Mouse (Mus musculus): Measurements from ENCODE around the gene Styx.

Styx gene

DNA sequence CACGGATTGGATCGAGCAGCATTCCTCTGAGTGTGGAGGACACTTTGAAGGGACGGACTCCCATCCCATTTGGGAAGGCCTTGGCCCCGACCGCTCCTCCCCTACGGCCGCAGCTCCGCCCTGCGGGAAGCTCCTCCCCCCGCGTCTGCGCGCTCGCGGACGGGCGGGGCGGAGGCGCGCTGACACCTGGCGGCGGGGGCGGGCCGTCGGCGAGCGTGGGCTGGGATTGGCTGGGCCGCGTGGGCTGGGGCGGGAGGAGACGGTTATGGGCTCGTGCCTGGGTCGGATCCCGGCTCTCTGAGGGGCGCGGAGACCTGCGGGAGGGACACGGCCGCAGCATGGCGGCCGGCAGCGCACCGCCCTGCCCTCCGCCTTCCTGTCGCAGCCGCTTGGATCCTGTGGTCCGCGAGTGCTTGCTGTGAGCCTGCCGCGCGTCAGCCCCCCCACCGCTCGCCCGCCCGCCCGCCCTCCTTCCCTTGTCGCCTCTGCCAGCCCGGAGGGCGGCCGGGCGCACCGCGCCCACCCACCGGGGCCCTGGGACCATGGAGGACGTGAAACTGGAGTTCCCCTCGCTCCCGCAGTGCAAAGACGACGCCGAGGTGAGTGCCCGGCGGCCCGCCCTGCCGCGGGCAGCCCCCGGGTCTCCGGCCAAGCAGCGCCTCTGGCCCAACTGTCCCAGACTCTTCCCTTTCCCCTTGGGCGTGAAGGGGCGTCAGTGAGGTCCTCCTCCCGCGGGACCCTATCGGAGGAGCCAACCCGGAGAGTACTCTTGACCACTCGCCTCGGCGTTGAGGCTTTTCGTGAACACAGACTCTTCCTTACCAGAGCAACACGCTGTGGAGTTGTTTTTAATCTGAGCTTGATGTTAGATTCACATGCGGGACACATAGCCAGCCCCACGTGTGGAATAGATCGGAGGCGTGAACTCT is at the start of gene Styx:
Gene Styx (plus strand): TSS at position 163 of the 929 bp plus-strand sequence.
- peak; percentile 98 for DNase-seq (ENCODE audit: extremely low spot score)

DNA sequence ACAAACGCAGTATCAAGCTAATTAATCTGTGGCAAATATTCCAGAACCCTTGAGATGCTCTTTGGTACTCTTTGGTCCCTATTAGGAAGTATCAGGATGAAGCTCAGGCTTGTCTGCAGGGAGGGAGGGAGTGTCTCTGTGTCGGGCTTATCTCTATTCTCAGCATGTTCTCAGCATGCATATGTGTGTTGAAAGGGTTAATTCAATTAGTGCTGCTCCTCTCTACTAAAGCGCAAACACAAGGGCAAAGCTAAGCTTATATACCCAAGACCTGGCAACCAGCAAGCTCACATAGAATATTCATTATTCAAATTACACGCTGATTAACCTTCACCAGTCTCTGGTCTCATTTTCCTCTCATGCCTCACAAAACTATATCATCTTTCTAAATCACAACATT is 47.0 kb upstream of the Styx start:
- DNase-seq (ENCODE audit: extremely low spot score): no peak

- DNase-seq (ENCODE audit: extremely low spot score): no peak
Observed at GRCm38 (mm10) chr14:45304389-45304788, 46.5 kb upstream of the Styx start.

DNA sequence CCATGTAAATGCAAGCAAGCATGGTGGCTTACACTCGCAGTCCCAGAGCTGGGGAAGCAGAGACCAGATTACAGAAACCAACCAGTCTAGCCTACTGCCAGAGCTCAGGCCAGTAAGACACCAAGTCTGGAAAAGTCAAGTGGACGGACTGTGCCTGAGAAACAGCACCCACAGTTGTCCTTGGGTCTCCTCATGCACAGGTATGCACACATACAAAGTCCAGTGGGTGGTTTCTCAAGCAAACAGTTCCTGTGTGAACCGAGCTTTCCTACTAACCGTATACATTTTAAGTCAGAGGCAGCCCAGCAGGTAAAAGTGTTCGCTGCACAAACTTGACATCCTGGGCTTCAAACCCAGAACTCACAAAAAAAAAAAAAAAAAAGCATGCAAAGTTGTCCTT is 45.0 kb upstream of the Styx start:
- DNase-seq (ENCODE audit: extremely low spot score): no peak

DNA sequence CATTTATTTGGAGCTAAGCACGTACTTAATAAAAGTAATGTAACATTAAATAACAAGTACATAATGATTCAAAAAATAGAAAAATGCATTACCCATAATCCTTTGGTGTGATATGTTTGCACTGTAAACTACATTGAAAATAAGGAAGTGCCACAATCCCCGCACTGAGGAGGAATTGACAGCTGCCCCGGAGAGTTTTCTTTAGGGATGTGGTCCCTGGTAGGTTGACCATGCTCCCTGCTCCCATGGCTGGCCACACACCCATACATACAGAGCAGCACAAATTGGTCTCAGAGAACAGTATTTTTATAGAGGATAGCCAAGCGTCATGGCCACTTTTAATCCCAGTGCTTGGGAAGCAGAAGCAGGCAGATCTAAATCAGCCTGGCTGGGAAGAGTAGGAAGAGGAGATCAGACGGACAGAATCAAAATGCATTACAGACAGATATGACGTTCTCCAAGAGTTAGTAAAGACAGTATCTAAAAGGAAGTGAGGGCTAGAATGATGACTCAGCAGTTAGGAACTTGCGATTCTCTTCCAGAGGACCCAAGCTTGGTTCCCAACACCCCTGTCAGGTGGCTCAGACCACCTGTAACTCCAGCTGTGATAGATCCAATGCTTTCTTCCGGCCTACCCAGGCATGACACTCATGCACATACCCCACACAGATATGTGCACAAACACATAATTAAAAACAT is 43.1 kb upstream of the Styx start:
- no peak for DNase-seq (ENCODE audit: extremely low spot score)

- no peak for DNase-seq (ENCODE audit: extremely low spot score)
Observed at GRCm38 (mm10) chr14:45309646-45310045, 41.2 kb upstream of the Styx start.

DNA sequence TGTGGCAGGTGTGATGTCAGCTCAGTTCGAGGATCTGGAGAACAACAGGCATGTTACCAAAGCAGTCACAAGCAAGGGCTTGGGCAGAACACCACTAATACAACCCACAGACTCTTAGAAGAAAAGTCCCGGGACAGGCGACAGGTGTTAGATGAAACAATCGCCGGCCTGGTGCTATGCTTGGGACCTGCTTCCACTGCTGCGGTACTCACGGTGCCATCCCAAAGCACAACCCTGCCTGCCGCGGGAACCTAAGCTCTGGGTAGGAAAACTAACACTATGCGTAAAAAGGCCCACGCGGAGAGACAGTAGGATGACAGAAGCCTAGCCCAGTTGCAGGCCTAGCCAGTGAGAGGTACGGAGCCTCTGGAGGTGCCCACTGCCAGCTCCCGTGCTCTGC is 40.8 kb upstream of the Styx start:
- no peak for DNase-seq (ENCODE audit: extremely low spot score)

- DNase-seq (ENCODE audit: extremely low spot score): no peak
Observed at GRCm38 (mm10) chr14:45316927-45317326, 34.0 kb upstream of the Styx start.

- no peak for DNase-seq (ENCODE audit: extremely low spot score)
Observed at GRCm38 (mm10) chr14:45317921-45318411, 32.9 kb upstream of the Styx start.

DNA sequence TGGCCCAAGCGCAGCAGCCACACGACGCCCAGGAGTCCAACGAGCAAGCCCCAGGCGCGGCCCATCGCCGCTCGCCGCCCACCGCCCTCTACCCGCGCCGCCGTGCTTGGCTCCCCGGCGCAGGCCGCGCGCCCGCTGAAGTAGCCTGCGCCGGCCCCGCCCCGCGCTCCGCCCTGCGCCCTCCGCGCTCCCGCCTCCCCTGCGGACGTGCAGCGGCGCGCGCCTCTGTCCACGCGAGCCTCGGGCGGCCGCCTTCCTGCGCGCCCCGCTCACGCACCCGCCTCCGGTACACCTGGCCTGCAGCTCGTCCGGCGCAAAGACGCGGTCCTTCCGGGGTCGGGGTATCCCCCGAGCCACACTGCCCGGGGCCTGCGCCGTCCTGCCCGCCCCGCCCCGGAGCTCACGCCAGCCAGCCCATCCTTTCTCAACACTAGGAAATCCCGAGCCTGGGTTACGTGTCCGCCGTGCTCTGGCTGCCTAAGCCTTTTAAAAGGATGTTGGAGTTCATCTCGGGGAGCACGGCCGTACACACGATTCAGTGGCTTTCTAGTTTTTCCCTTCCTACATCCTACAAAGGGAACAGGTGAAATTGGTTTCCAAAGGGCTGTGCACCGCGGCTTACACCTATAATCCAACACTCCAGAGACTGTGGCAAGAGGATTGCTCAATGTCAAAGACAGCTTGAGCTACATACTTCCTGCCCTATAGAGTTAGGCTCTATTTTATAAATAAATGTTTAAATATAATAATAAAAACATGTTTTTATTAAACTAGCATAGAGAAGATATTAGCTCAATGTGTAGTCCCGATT is 32.3 kb upstream of the Styx start, which contains the start of gene Ero1l:
Gene Ero1l (minus strand): TSS at position 346 of the 811 bp plus-strand sequence.
- peak; percentile 85 for DNase-seq (ENCODE audit: extremely low spot score)

GRCm38 (mm10) chr14:45319237-45319610 is 31.7 kb upstream of the Styx start:
- no peak for DNase-seq (ENCODE audit: extremely low spot score)

DNA sequence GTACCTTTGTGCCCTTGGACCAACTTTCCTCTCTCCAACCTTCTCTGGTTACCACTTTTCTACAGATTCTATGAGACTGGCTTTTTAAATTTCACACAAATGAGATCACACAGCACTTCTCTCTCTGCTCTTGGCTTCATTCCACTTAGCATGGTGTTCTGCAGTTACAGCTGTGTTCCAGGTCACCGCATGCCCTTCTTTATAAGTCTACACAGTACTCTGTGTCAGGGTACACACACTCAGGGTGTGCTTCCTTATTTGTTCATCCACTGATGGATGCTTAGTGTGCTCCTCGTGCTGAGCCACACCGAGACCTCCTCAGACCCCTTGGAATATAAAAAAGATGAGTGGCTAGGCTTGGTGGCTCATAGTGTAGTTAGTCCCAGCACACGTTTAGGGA is 30.8 kb upstream of the Styx start:
- no peak for DNase-seq (ENCODE audit: extremely low spot score)

DNA sequence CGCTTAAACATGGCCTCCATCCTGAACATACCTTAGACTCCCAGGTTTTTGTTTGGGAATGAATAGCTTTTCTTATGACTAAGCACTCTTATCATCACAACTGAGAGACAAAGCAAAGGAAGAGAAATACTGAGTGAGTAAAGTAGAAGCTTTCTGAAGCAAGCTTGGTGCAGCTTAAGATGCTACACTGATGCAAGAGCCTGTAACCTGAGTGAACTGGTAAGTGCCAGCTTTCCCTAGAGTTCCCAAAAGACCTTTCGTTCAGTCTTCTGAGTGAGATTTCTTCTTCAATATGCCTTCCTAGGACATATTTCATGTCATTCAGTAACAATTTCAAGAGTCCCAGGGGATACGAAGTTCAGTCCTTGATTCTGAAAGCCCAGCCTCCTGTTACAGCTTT is 29.8 kb upstream of the Styx start:
- no peak for DNase-seq (ENCODE audit: extremely low spot score)

GRCm38 (mm10) chr14:45321622-45322021 is 29.3 kb upstream of the Styx start:
- no peak for DNase-seq (ENCODE audit: extremely low spot score)

- DNase-seq (ENCODE audit: extremely low spot score): no peak
Observed at GRCm38 (mm10) chr14:45322450-45322849, 28.4 kb upstream of the Styx start.

- no peak for DNase-seq (ENCODE audit: extremely low spot score)
Observed at GRCm38 (mm10) chr14:45323320-45323719, 27.6 kb upstream of the Styx start.

- no peak for DNase-seq (ENCODE audit: extremely low spot score)
Observed at GRCm38 (mm10) chr14:45325471-45325870, 25.4 kb upstream of the Styx start.

DNA sequence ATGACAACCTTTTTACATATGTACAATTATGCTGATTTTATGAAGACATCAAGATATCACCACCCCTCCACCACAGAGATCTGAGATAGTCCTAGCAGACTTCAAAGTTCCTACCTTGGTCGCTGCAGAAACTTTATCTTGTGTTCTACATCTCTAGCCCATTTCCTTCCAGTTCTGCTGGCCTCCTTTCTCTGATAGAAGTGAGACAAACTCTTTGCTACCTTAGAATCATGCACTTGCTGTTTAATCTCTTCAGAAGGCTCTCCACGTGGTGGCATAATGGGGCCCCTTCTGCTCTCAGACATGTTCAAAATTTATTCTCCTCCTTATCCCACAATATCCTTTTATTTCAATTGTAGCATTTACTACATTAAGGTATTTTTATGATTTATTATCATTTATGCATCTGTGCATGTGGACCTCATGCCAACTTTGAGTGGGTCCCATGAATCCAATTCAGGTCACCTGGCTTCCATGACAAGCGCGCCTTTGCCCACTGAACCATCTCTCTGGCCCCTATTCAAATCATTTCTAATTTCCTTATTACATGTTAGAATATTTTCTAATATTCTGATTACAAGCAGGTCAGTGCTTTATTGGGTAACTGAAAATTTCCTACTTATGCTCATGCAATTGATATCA is 22.7 kb upstream of the Styx start:
- DNase-seq (ENCODE audit: extremely low spot score): no peak

DNA sequence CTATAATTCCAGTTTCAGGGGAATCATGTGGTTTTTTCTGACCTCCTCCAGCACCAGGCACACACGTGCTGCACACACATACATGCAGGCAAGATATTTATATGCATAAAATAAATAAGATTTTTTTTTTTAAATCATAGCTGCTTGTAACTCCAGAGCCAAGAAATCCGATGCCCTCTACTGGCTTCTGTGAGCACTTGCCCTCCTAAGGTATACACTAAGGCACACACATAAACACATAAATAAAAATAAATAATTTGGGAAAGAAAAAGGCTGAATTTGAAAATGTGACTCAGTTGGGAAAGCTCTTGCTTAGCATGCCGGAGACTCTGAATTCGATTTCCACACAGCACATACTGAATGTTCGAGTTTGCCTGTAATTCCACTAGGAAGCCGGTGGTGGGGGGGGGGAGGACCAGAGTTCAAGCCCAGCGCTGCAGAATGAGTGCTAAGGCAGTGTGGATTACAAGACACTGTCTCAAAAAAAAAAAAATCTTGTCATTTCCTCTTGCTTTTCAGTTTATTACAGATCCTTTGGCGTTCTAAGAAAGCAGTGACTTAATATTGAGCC is 21.8 kb upstream of the Styx start:
- DNase-seq (ENCODE audit: extremely low spot score): no peak

- DNase-seq (ENCODE audit: extremely low spot score): peak; percentile 93
Observed at GRCm38 (mm10) chr14:45329589-45330181, 21.2 kb upstream of the Styx start, which contains the start of gene Psmc6. TSS of gene Psmc6 (plus strand) at chr14:45329788.
